Mouse (Mus musculus): ENCODE data around the gene Ankrd22. TPM values are rescaled to one million over a fixed set of nuclear protein-coding genes. Genes with fewer than 3 reads are reported as not detected.

The Ankrd22 gene
- polyA plus RNA-seq, 1 experiment from 2014 or later, result not detected

- Histone ChIP-seq H3K9ac (no peak overlapping the region), H3K4me3 (no peak overlapping the region), H3K4me2 (no peak overlapping the region), H3K27me3 (no peaks in the 10 kb centered on the region), H3K27ac (no peak overlapping the region), H3K9me3 (replicated peaks) (no peaks in the 10 kb centered on the region), H3K36me3 (ENCODE audit: poor library complexity, severe bottlenecking) (no peaks in the 10 kb centered on the region), H3K4me1 (no peaks in the 10 kb centered on the region)
- WGBS, result 76% methylated on average over 3 of the region's 3 CpGs
- no peak for ATAC-seq
Measured at GRCm38 (mm10) chr19:34120107-34120731, 45.6 kb downstream of the Ankrd22 start.

GRCm38 (mm10) chr19:34119653-34120052 is 46.2 kb downstream of the Ankrd22 start:
- H3K4me1 ChIP-seq, result no peaks in the 10 kb centered on the region
- H3K4me3 ChIP-seq, result no peak overlapping the region
- no peak overlapping the region for H3K4me2 ChIP-seq
- no peak overlapping the region for H3K9ac ChIP-seq
- H3K27ac ChIP-seq, result no peak overlapping the region
- WGBS, result 91% methylated on average over 4 of the region's 4 CpGs
- no peaks in the 10 kb centered on the region for H3K36me3 ChIP-seq (ENCODE audit: poor library complexity, severe bottlenecking)
- no peak for ATAC-seq
- no peaks in the 10 kb centered on the region for H3K9me3 ChIP-seq (replicated peaks)
- no peaks in the 10 kb centered on the region for H3K27me3 ChIP-seq

- H3K4me2 ChIP-seq, result no peak overlapping the region
- H3K4me1 ChIP-seq, result no peaks in the 10 kb centered on the region
- H3K27me3 ChIP-seq, result no peaks in the 10 kb centered on the region
- no peaks in the 10 kb centered on the region for H3K36me3 ChIP-seq (ENCODE audit: poor library complexity, severe bottlenecking)
- H3K9ac ChIP-seq, result no peak overlapping the region
- H3K9me3 ChIP-seq (replicated peaks), result no peaks in the 10 kb centered on the region
- no peak overlapping the region for H3K4me3 ChIP-seq
- H3K27ac ChIP-seq, result no peak overlapping the region
- no peak for ATAC-seq
- 87% methylated on average over 1 of the region's 1 CpGs for WGBS
Measured at GRCm38 (mm10) chr19:34119102-34119501, 46.8 kb downstream of the Ankrd22 start.

DNA sequence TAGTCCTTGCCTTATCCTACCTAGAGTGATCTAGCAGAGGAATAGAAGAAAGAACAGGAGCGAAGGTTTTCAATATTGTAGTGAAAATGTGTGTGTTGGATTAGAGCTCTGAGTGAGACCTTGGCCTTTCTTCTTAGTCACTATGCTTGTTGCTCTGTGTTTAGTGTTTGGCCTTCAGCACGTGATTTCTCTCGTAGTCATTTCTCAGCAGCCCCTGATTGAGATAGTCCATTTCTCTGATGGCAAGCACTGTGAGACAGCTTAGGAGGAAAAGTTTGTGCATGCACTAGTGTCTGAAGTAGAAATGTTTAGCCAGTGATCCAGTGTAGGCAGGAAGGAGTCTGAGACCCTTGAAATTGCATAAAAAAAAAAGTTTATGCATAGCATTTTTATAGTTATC is 61.0 kb downstream of the Ankrd22 start:
- ATAC-seq, result no peak
- no peak overlapping the region for H3K27ac ChIP-seq
- H3K27me3 ChIP-seq, result no peaks in the 10 kb centered on the region
- H3K4me2 ChIP-seq, result no peak overlapping the region
- 92% methylated on average over 3 of the region's 3 CpGs for WGBS
- H3K9ac ChIP-seq, result no peak overlapping the region
- H3K9me3 ChIP-seq (replicated peaks), result no peaks in the 10 kb centered on the region
- no peaks in the 10 kb centered on the region for H3K36me3 ChIP-seq (ENCODE audit: poor library complexity, severe bottlenecking)
- H3K4me3 ChIP-seq, result no peak overlapping the region
- H3K4me1 ChIP-seq, result no peaks in the 10 kb centered on the region

- Histone ChIP-seq H3K27ac (no peak overlapping the region), H3K4me1 (no peaks in the 10 kb centered on the region), H3K9ac (no peak overlapping the region), H3K27me3 (no peaks in the 10 kb centered on the region), H3K36me3 (ENCODE audit: poor library complexity, severe bottlenecking) (no peaks in the 10 kb centered on the region), H3K4me2 (no peak overlapping the region), H3K4me3 (no peak overlapping the region), H3K9me3 (replicated peaks) (no peaks in the 10 kb centered on the region)
- WGBS, result 88% methylated on average over 7 of the region's 7 CpGs
- ATAC-seq, result no peak
Measured at GRCm38 (mm10) chr19:34101888-34102287, 64.0 kb downstream of the Ankrd22 start.

- no peak within 1 kb of the TSS for H3K4me3 ChIP-seq
- 89% methylated on average over 4 of the region's 4 CpGs for whole genome bisulfite sequencing
- ATAC-seq, result no peak
- no peak within 1 kb of the TSS for H3K27ac ChIP-seq
- no peaks in the 10 kb centered on the region for H3K36me3 ChIP-seq (ENCODE audit: poor library complexity, severe bottlenecking)
- H3K9me3 ChIP-seq (replicated peaks), result no peaks in the 10 kb centered on the region
- H3K9ac ChIP-seq, result no peak within 1 kb of the TSS
- no peak within 1 kb of the TSS for H3K4me2 ChIP-seq
- H3K27me3 ChIP-seq, result no peaks in the 10 kb centered on the region
- H3K4me1 ChIP-seq, result no peaks in the 10 kb centered on the region
Measured at GRCm38 (mm10) chr19:34100633-34101032, 65.2 kb downstream of the Ankrd22 start, which contains the start of gene Lipm. TSS of gene Lipm (plus strand) at chr19:34100933.

- WGBS, result 85% methylated on average over 1 of the region's 1 CpGs
- H3K27ac ChIP-seq, result no peak overlapping the region
- no peak overlapping the region for H3K4me3 ChIP-seq
- no peaks in the 10 kb centered on the region for H3K27me3 ChIP-seq
- no peak overlapping the region for H3K9ac ChIP-seq
- no peak overlapping the region for H3K4me2 ChIP-seq
- H3K36me3 ChIP-seq (ENCODE audit: poor library complexity, severe bottlenecking), result no peaks in the 10 kb centered on the region
- no peaks in the 10 kb centered on the region for H3K4me1 ChIP-seq
- ATAC-seq, result no peak
- H3K9me3 ChIP-seq (replicated peaks), result no peaks in the 10 kb centered on the region
Measured at GRCm38 (mm10) chr19:34096228-34096627, 69.6 kb downstream of the Ankrd22 start.

- Histone ChIP-seq H3K4me1 (no peaks in the 10 kb centered on the region), H3K36me3 (ENCODE audit: poor library complexity, severe bottlenecking) (no peaks in the 10 kb centered on the region), H3K4me3 (no peak overlapping the region), H3K27me3 (no peaks in the 10 kb centered on the region), H3K4me2 (no peak overlapping the region), H3K9me3 (replicated peaks) (no peaks in the 10 kb centered on the region), H3K27ac (no peak overlapping the region), H3K9ac (no peak overlapping the region)
- WGBS, result 90% methylated on average over 5 of the region's 5 CpGs
- no peak for ATAC-seq
Measured at GRCm38 (mm10) chr19:34095381-34095780, 70.5 kb downstream of the Ankrd22 start.

DNA sequence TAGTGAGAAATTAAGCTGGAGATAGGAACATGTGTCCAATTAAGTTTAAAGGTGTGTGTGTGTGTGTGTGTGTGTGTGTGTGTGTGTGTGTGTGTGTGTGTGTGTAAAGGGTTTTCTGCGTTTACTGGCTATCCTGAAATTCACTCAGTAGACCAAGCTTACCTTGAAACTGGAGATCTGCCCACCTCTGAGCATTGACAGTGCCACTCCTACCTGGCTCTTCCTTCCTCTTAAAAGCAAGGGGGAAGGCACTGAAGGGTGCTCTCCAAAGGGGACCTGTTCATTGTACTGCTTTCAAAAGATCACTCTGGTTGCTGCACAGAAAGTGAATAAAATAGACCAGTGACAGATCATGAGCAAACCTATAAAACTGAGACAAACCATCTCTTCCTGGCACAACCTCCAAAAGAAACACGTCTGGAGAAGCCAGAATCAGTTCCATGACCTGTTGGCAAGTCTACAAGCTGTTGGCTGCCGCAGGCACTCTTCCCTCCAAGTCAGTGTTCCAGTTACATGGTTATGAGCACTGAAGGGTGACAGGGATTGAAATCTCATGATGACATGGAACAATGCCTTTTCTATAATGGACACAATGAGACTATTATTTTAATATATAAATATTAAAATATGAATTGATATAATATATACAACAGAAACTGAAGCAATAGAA is 76.7 kb downstream of the Ankrd22 start:
- WGBS, result 86% methylated on average over 3 of the region's 3 CpGs
- Histone ChIP-seq H3K36me3 (ENCODE audit: poor library complexity, severe bottlenecking) (no peaks in the 10 kb centered on the region), H3K4me1 (no peaks in the 10 kb centered on the region), H3K4me2 (no peak overlapping the region), H3K9ac (no peak overlapping the region), H3K27me3 (no peaks in the 10 kb centered on the region), H3K9me3 (replicated peaks) (no peaks in the 10 kb centered on the region), H3K4me3 (no peak overlapping the region), H3K27ac (no peak overlapping the region)
- no peak for ATAC-seq

- H3K4me2 ChIP-seq, result no peak overlapping the region
- no peaks in the 10 kb centered on the region for H3K36me3 ChIP-seq (ENCODE audit: poor library complexity, severe bottlenecking)
- no peak overlapping the region for H3K9ac ChIP-seq
- no peaks in the 10 kb centered on the region for H3K4me1 ChIP-seq
- no peak overlapping the region for H3K27ac ChIP-seq
- no peaks in the 10 kb centered on the region for H3K27me3 ChIP-seq
- H3K4me3 ChIP-seq, result no peak overlapping the region
- ATAC-seq, result no peak
- WGBS, result 88% methylated on average over 2 of the region's 2 CpGs
- H3K9me3 ChIP-seq (replicated peaks), result no peaks in the 10 kb centered on the region
Measured at GRCm38 (mm10) chr19:34078130-34078529, 87.7 kb downstream of the Ankrd22 start.

DNA sequence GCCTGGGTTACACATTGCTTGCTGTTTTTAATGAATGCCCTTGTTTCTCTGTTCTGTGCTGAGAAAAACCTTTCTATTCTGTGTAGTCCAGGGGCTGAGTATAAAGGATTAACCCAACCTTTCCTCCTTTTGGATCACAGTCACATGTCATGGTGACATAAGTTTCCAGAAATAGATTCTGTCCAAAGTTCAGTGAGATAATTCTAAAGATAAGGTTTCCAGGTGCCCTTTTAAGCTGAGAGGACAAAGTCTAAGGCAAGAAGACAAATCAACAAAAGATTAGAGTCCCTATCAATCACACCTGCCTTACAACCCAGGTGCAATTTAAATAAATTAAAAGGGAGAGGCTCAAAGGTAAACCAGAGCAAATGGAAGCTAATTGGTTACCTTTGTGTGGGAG is 91.6 kb downstream of the Ankrd22 start:
- no peaks in the 10 kb centered on the region for H3K27me3 ChIP-seq
- no peaks in the 10 kb centered on the region for H3K36me3 ChIP-seq (ENCODE audit: poor library complexity, severe bottlenecking)
- H3K4me2 ChIP-seq, result no peak overlapping the region
- H3K4me3 ChIP-seq, result no peak overlapping the region
- no peak overlapping the region for H3K27ac ChIP-seq
- no peak for ATAC-seq
- H3K4me1 ChIP-seq, result no peaks in the 10 kb centered on the region
- no peaks in the 10 kb centered on the region for H3K9me3 ChIP-seq (replicated peaks)
- H3K9ac ChIP-seq, result no peak overlapping the region
